In genomic region chr7:141549432-141550061, GRCm38 (mm10) we compare ENCODE assay signal across 29 mouse cellular contexts. TPM values are rescaled to one million over a fixed set of nuclear protein-coding genes. Genes with fewer than 3 reads are reported as not detected.
DNase-seq lines count a peak whose midpoint lies in the region; ATAC-seq and TF ChIP-seq lines count a peak whose summit lies in the region.
"Had no signal": no experiment of that assay in that cellular context is flagged by ENCODE, and none has a peak within 500 bp of the region (broad histone marks: within the 10 kb centered on the region; RNA-seq: fewer than 3 reads in every experiment).

No protein-coding gene starts in this region.

- H3K9me3 ChIP-seq in stomach, postnatal 0 days (ENCODE audit: control insufficient read depth, low read length), result no peaks in the 10 kb centered on the region
- no peaks in the 10 kb centered on the region for H3K9me3 ChIP-seq in hindbrain, postnatal 0 days (ENCODE audit: low read length)
- H3K9me3 ChIP-seq: forebrain, embryonic 13.5 days; heart, embryonic 12.5 days; hindbrain, embryonic 13.5 days; limb, embryonic 12.5 days; midbrain, embryonic 15.5 days; neural tube, embryonic 13.5 days; stomach, embryonic 15.5 days had no signal

- H3K9ac ChIP-seq in liver, adult 2 months (ENCODE audit: low read depth, low read length), result no peak overlapping the region
- H3K9ac ChIP-seq in stomach, postnatal 0 days (ENCODE audit: low read length), result no peak overlapping the region
- no peak overlapping the region for H3K9ac ChIP-seq in hindbrain, postnatal 0 days (replicated peaks; ENCODE audit: low read length)
- H3K9ac ChIP-seq: forebrain, embryonic 13.5 days; heart, embryonic 12.5 days; hindbrain, embryonic 13.5 days; limb, embryonic 12.5 days; liver, embryonic 14.5 days; midbrain, embryonic 15.5 days; neural tube, embryonic 13.5 days; stomach, embryonic 15.5 days had no signal

- no peak overlapping the region for H3K4me2 ChIP-seq in stomach, postnatal 0 days (replicated peaks; ENCODE audit: low read depth)
- H3K4me2 ChIP-seq in hindbrain, postnatal 0 days (ENCODE audit: low read depth, low read length), result no peak overlapping the region
- H3K4me2 ChIP-seq: forebrain, embryonic 13.5 days; heart, embryonic 12.5 days; hindbrain, embryonic 13.5 days; limb, embryonic 12.5 days; midbrain, embryonic 15.5 days; neural tube, embryonic 13.5 days; stomach, embryonic 15.5 days had no signal

- WGBS in liver, adult 2 months, result 82% methylated on average over 3 of the region's 3 CpGs
- 79% methylated on average over 3 of the region's 3 CpGs for WGBS in stomach, postnatal 0 days
- 85% methylated on average over 3 of the region's 3 CpGs for WGBS in hindbrain, postnatal 0 days

- intact Hi-C loops in left cerebral cortex, postnatal 10 days (cut with DNase I), result no loop called here

- H3K79me2 ChIP-seq in liver, adult 2 months (ENCODE audit: control insufficient read depth, insufficient read depth, low read length), result no peaks in the 10 kb centered on the region

- H3K27me3 ChIP-seq in liver, adult 2 months (ENCODE audit: control insufficient read depth, insufficient read depth, low read length), result no peaks in the 10 kb centered on the region
- H3K27me3 ChIP-seq in stomach, postnatal 0 days (ENCODE audit: control insufficient read depth, insufficient read depth, low read length), result no peaks in the 10 kb centered on the region
- H3K27me3 ChIP-seq in hindbrain, postnatal 0 days (ENCODE audit: insufficient read depth, low read length), result no peaks in the 10 kb centered on the region
- H3K27me3 ChIP-seq: forebrain, embryonic 13.5 days; heart, embryonic 12.5 days; hindbrain, embryonic 13.5 days; limb, embryonic 12.5 days; midbrain, embryonic 15.5 days; neural tube, embryonic 13.5 days; stomach, embryonic 15.5 days had no signal

- no peak for TF ChIP-seq CTCF in liver, adult 2 months (IDR thresholded peaks at IDR 0.05; ENCODE audit: low read depth, low read length)
- TF ChIP-seq CTCF in stomach, postnatal 0 days (IDR thresholded peaks at IDR 0.05; ENCODE audit: low read depth), result no peak
- TF ChIP-seq CTCF in hindbrain, postnatal 0 days (IDR thresholded peaks at IDR 0.05; ENCODE audit: low read depth), result no peak

- H3K36me3 ChIP-seq in liver, adult 2 months (ENCODE audit: control insufficient read depth, insufficient read depth, low read length), result no peaks in the 10 kb centered on the region
- no peaks in the 10 kb centered on the region for H3K36me3 ChIP-seq in stomach, postnatal 0 days (ENCODE audit: control insufficient read depth, insufficient read depth, low read length)
- no peaks in the 10 kb centered on the region for H3K36me3 ChIP-seq in hindbrain, postnatal 0 days (ENCODE audit: insufficient read depth, low read length)
- H3K36me3 ChIP-seq: heart, embryonic 12.5 days; hindbrain, embryonic 13.5 days; limb, embryonic 12.5 days; midbrain, embryonic 15.5 days; neural tube, embryonic 13.5 days; stomach, embryonic 15.5 days had no signal

- no peak overlapping the region for H3K4me3 ChIP-seq in liver, adult 2 months (ENCODE audit: insufficient read depth, low read depth, low read length)
- no peak overlapping the region for H3K4me3 ChIP-seq in stomach, postnatal 0 days (ENCODE audit: low read depth, low read length)
- H3K4me3 ChIP-seq in hindbrain, postnatal 0 days (ENCODE audit: low read length), result no peak overlapping the region
- H3K4me3 ChIP-seq: forebrain, embryonic 13.5 days; heart, embryonic 12.5 days; hindbrain, embryonic 13.5 days; limb, embryonic 12.5 days; midbrain, embryonic 15.5 days; myocyte; neural tube, embryonic 13.5 days; stomach, embryonic 15.5 days had no signal

- H3K27ac ChIP-seq in liver, adult 2 months (replicated peaks; ENCODE audit: insufficient read depth, low read depth, low read length), result peak overlapping the region; percentile 72; the same call in 1 of the 2 replicates
- H3K27ac ChIP-seq in stomach, postnatal 0 days (replicated peaks), result peak overlapping the region; percentile 26; the same call in 1 of the 2 replicates
- no peak overlapping the region for H3K27ac ChIP-seq in hindbrain, postnatal 0 days
- H3K27ac ChIP-seq: forebrain, embryonic 13.5 days; hindbrain, embryonic 13.5 days; limb, embryonic 12.5 days; liver, embryonic 14.5 days; midbrain, embryonic 15.5 days; neural tube, embryonic 13.5 days; stomach, embryonic 15.5 days had no signal

- peak; percentile 98 for ATAC-seq in megakaryocyte, adult 5-6 weeks (ENCODE audit: poor library complexity, severe bottlenecking)
- ATAC-seq in stomach, postnatal 0 days (ENCODE audit: low FRiP score, low TSS enrichment), result no peak
- ATAC-seq in hindbrain, postnatal 0 days, result no peak
- ATAC-seq: CD4-positive, CD25-positive, alpha-beta regulatory T cell, adult 4 months; forebrain, embryonic 13.5 days; intestine, postnatal 0 days; midbrain, embryonic 15.5 days had no signal

- DNase-seq in liver, adult 2 months (ENCODE audit: extremely low read depth, low read depth, low spot score), result no peak
- DNase-seq in liver, result no peak
- DNase-seq in lung, postnatal 36 days, result peak; percentile 57
- no peak for DNase-seq in lung, postnatal 25 days (ENCODE audit: low spot score)
- DNase-seq in stomach, postnatal 0 days (ENCODE audit: low spot score), result no peak
- no peak for DNase-seq in hindbrain, postnatal 0 days (ENCODE audit: low spot score)
- DNase-seq in left cerebral cortex, postnatal 10 days (ENCODE audit: extremely low spot score in 1 of 2, low spot score in 2 of 2), result no peak
- DNase-seq: adrenal gland, postnatal 25 days; cerebellum, adult 2 months; cerebellum, postnatal 14 days; gastrocnemius, postnatal 25 days; heart, postnatal 4 days; kidney, adult 9 months; kidney, postnatal 14 days; right cerebral cortex, postnatal 14 days; thymus, adult 18-20 months; thymus, postnatal 25 days had no signal

- no peak for TF ChIP-seq EP300 in stomach, postnatal 0 days (optimal IDR thresholded peaks at IDR 0.05)

- TF ChIP-seq POLR2A in liver, adult 2 months (IDR thresholded peaks at IDR 0.05; ENCODE audit: extremely low read depth, insufficient read depth, low read length), result no peak

- 0 out of 2 replicates have a peak, but pooled peaks cover 2% of the 10 kb centered on the region for H3K4me1 ChIP-seq in liver, adult 2 months (ENCODE audit: control insufficient read depth, insufficient read depth, low read length)
- H3K4me1 ChIP-seq in stomach, postnatal 0 days (replicated peaks; ENCODE audit: control insufficient read depth, insufficient read depth), result no peaks in the 10 kb centered on the region
- no peaks in the 10 kb centered on the region for H3K4me1 ChIP-seq in hindbrain, postnatal 0 days (ENCODE audit: insufficient read depth, low read length)
- H3K4me1 ChIP-seq: forebrain, embryonic 13.5 days; hindbrain, embryonic 13.5 days; limb, embryonic 12.5 days; midbrain, embryonic 15.5 days; neural tube, embryonic 13.5 days; stomach, embryonic 15.5 days had no signal

RNA-seq across cellular contexts. Expression of gene Chid1, which starts 9.9 kb away (rescaled TPM):
- total RNA-seq in liver, adult 2 months (2014; rRNA removed), result 24.2 and 30.6 TPM in 2 replicates
- 32.6 and 45.1 TPM in 2 replicates for polyA plus RNA-seq in liver, adult 2 months (2012; rRNA removed)
- total RNA-seq in megakaryocyte, adult 5-6 weeks (2015), result 8.0 and 8.4 TPM in 2 replicates
- total RNA-seq in megakaryocyte, adult 5-6 weeks (2017), result 28.3 and 43.5 TPM in 2 replicates
- 20.8 and 22.6 TPM in 2 replicates for polyA plus RNA-seq in stomach, postnatal 0 days (2015; fragmentation: Nextera tagmentation; extraction: Ambion mirVana)
- 34.2 and 55.2 TPM in 2 replicates for total RNA-seq in hindbrain, postnatal 0 days (2014; rRNA removed)
- 47.8 and 48.3 TPM in 2 replicates for polyA plus RNA-seq in hindbrain, postnatal 0 days (2015; fragmentation: Nextera tagmentation; extraction: Ambion mirVana)
- total RNA-seq in left cerebral cortex, postnatal 10 days (2021), result 10 to 100 TPM; 69.2 to 71.1 TPM

RNA-seq across cellular contexts. Expression of gene Ap2a2, which starts 12.4 kb away (rescaled TPM):
- 42.2 and 54.0 TPM in 2 replicates for total RNA-seq in liver, adult 2 months (2014; rRNA removed)
- polyA plus RNA-seq in liver, adult 2 months (2012; rRNA removed), result 37.9 and 38.1 TPM in 2 replicates
- 42.0 and 48.3 TPM in 2 replicates for total RNA-seq in megakaryocyte, adult 5-6 weeks (2015)
- 61.8 and 75.5 TPM in 2 replicates for total RNA-seq in megakaryocyte, adult 5-6 weeks (2017)
- polyA plus RNA-seq in stomach, postnatal 0 days (2015; fragmentation: Nextera tagmentation; extraction: Ambion mirVana), result 30.8 and 33.0 TPM in 2 replicates
- total RNA-seq in hindbrain, postnatal 0 days (2014; rRNA removed), result 209 and 214 TPM in 2 replicates
- polyA plus RNA-seq in hindbrain, postnatal 0 days (2015; fragmentation: Nextera tagmentation; extraction: Ambion mirVana), result 110 and 115 TPM in 2 replicates
- 100 to 1,000 TPM; 257 to 265 TPM for total RNA-seq in left cerebral cortex, postnatal 10 days (2021)
